Mouse (Mus musculus): Measurements from ENCODE around the gene Yipf2. TPM values are rescaled to one million over a fixed set of nuclear protein-coding genes. Genes with fewer than 3 reads are reported as not detected.
"Not testable (repeated sequence)": the region's sequence is repeated elsewhere in the genome, so short reads cannot be mapped to it uniquely, and the experiment has no call there.

Gene Yipf2
- polyA plus RNA-seq, 1 experiment from 2014 or later = 34.7 TPM

- no peak overlapping the region for H3K4me2 ChIP-seq (ENCODE audit: low read depth, low read length)
- no peaks in the 10 kb centered on the region for H3K9me3 ChIP-seq (ENCODE audit: control insufficient read depth, low read length)
- no peak overlapping the region for H3K9ac ChIP-seq (ENCODE audit: low read depth, low read length)
- no peaks in the 10 kb centered on the region for H3K4me1 ChIP-seq (ENCODE audit: control insufficient read depth, insufficient read depth, low read length)
- no peaks in the 10 kb centered on the region for H3K27me3 ChIP-seq (replicated peaks; ENCODE audit: control insufficient read depth, insufficient read depth, low read length)
- peak; percentile 75 for ATAC-seq
- no peak overlapping the region for H3K27ac ChIP-seq (ENCODE audit: low read length)
- no peaks in the 10 kb centered on the region for H3K36me3 ChIP-seq (ENCODE audit: control insufficient read depth, insufficient read depth, low read length)
- no peak overlapping the region for H3K4me3 ChIP-seq (ENCODE audit: low read length)
- WGBS = 51% methylated on average over 10 of the region's 10 CpGs
These were observed 9.2 kb upstream of the Yipf2 start for GRCm38 (mm10) chr9:21601722-21602399.

- no peaks in the 10 kb centered on the region for H3K36me3 ChIP-seq (ENCODE audit: control insufficient read depth, insufficient read depth, low read length)
- 82% methylated on average over 2 of the region's 2 CpGs for WGBS
- H3K4me1 ChIP-seq (ENCODE audit: control insufficient read depth, insufficient read depth, low read length) = no peaks in the 10 kb centered on the region
- H3K9ac ChIP-seq (ENCODE audit: low read depth, low read length) = no peak overlapping the region
- H3K27me3 ChIP-seq (replicated peaks; ENCODE audit: control insufficient read depth, insufficient read depth, low read length) = no peaks in the 10 kb centered on the region
- H3K4me2 ChIP-seq (ENCODE audit: low read depth, low read length) = no peak overlapping the region
- no peaks in the 10 kb centered on the region for H3K9me3 ChIP-seq (ENCODE audit: control insufficient read depth, low read length)
- no peak overlapping the region for H3K27ac ChIP-seq (ENCODE audit: low read length)
- ATAC-seq = peak; percentile 39; the same call in 1 of the 2 replicates
- no peak overlapping the region for H3K4me3 ChIP-seq (ENCODE audit: low read length)
These were observed 8.4 kb upstream of the Yipf2 start for GRCm38 (mm10) chr9:21601073-21601472.

- 69% methylated on average over 3 of the region's 3 CpGs for WGBS
- no peak overlapping the region for H3K27ac ChIP-seq (ENCODE audit: low read length)
- ATAC-seq = no peak
These were observed 7.6 kb upstream of the Yipf2 start for GRCm38 (mm10) chr9:21600186-21600585.

GRCm38 (mm10) chr9:21598198-21598597 is 5.6 kb upstream of the Yipf2 start:
- 54% methylated on average over 2 of the region's 2 CpGs for WGBS
- ATAC-seq = no peak
- no peak overlapping the region for H3K4me3 ChIP-seq (ENCODE audit: low read length)
- H3K9me3 ChIP-seq (ENCODE audit: control insufficient read depth, low read length) = no peaks in the 10 kb centered on the region
- no peaks in the 10 kb centered on the region for H3K27me3 ChIP-seq (replicated peaks; ENCODE audit: control insufficient read depth, insufficient read depth, low read length)
- H3K36me3 ChIP-seq (ENCODE audit: control insufficient read depth, insufficient read depth, low read length) = no peaks in the 10 kb centered on the region
- H3K9ac ChIP-seq (ENCODE audit: low read depth, low read length) = no peak overlapping the region
- H3K4me2 ChIP-seq (ENCODE audit: low read depth, low read length) = no peak overlapping the region
- H3K27ac ChIP-seq (ENCODE audit: low read length) = no peak overlapping the region
- H3K4me1 ChIP-seq (ENCODE audit: control insufficient read depth, insufficient read depth, low read length) = peaks cover 12% of the 10 kb centered on the region

More at GRCm38 (mm10) chr9:21600186-21600585, 7.6 kb upstream of the Yipf2 start:
- Histone ChIP-seq H3K9ac (ENCODE audit: low read depth, low read length) (no peak overlapping the region), H3K4me1 (ENCODE audit: control insufficient read depth, insufficient read depth, low read length) (no peaks in the 10 kb centered on the region), H3K9me3 (ENCODE audit: control insufficient read depth, low read length) (no peaks in the 10 kb centered on the region), H3K36me3 (ENCODE audit: control insufficient read depth, insufficient read depth, low read length) (no peaks in the 10 kb centered on the region), H3K4me2 (ENCODE audit: low read depth, low read length) (no peak overlapping the region), H3K27me3 (replicated peaks; ENCODE audit: control insufficient read depth, insufficient read depth, low read length) (no peaks in the 10 kb centered on the region), H3K4me3 (ENCODE audit: low read length) (no peak overlapping the region)

- H3K4me1 ChIP-seq (ENCODE audit: control insufficient read depth, insufficient read depth, low read length) = peaks cover 18% of the 10 kb centered on the region
- H3K27me3 ChIP-seq (replicated peaks; ENCODE audit: control insufficient read depth, insufficient read depth, low read length) = no peaks in the 10 kb centered on the region
- H3K27ac ChIP-seq (ENCODE audit: low read length) = no peak overlapping the region
- ATAC-seq = no peak
- H3K9ac ChIP-seq (ENCODE audit: low read depth, low read length) = no peak overlapping the region
- no peak overlapping the region for H3K4me3 ChIP-seq (ENCODE audit: low read length)
- WGBS = 73% methylated on average over 2 of the region's 2 CpGs
- no peaks in the 10 kb centered on the region for H3K9me3 ChIP-seq (ENCODE audit: control insufficient read depth, low read length)
- H3K36me3 ChIP-seq (ENCODE audit: control insufficient read depth, insufficient read depth, low read length) = no peaks in the 10 kb centered on the region; the same call in 1 of the 2 replicates
- H3K4me2 ChIP-seq (ENCODE audit: low read depth, low read length) = no peak overlapping the region
These were observed 2.2 kb upstream of the Yipf2 start for GRCm38 (mm10) chr9:21594838-21595237.

- H3K27ac ChIP-seq (ENCODE audit: low read length); H3K9me3 ChIP-seq (ENCODE audit: control insufficient read depth, low read length); ATAC-seq; H3K27me3 ChIP-seq (replicated peaks; ENCODE audit: control insufficient read depth, insufficient read depth, low read length); H3K36me3 ChIP-seq (ENCODE audit: control insufficient read depth, insufficient read depth, low read length): not testable (repeated sequence)
- Histone ChIP-seq H3K4me1 (ENCODE audit: control insufficient read depth, insufficient read depth, low read length) (peaks cover 18% of the 10 kb centered on the region), H3K4me2 (ENCODE audit: low read depth, low read length) (peak overlapping the region; percentile 82; the same call in 1 of the 2 replicates), H3K9ac (ENCODE audit: low read depth, low read length) (peak overlapping the region; percentile 96), H3K4me3 (ENCODE audit: low read length) (peak overlapping the region; percentile 100)
- WGBS = 89% methylated on average over 8 of the region's 8 CpGs
These were observed 1.7 kb upstream of the Yipf2 start for GRCm38 (mm10) chr9:21594350-21594749.

- peak; percentile 75 for ATAC-seq
- 1% methylated on average over 69 of the region's 69 CpGs for WGBS
These were observed 594 bp upstream of the Yipf2 start for GRCm38 (mm10) chr9:21593122-21593721.

GRCm38 (mm10) chr9:21591831-21592702 is 561 bp downstream of the Yipf2 start:
- peak overlapping the region; percentile 100 for H3K4me3 ChIP-seq (ENCODE audit: low read length)
- H3K4me2 ChIP-seq (ENCODE audit: low read depth, low read length) = peak overlapping the region; percentile 82
- no peaks in the 10 kb centered on the region for H3K9me3 ChIP-seq (ENCODE audit: control insufficient read depth, low read length)
- H3K36me3 ChIP-seq (ENCODE audit: control insufficient read depth, insufficient read depth, low read length) = peaks cover 4% of the 10 kb centered on the region; the same call in 1 of the 2 replicates
- 17% methylated on average over 17 of the region's 17 CpGs for WGBS
- peak overlapping the region; percentile 96 for H3K9ac ChIP-seq (ENCODE audit: low read depth, low read length)
- H3K27ac ChIP-seq (ENCODE audit: low read length) = peak overlapping the region; percentile 62
- peak; percentile 78 for ATAC-seq
- H3K4me1 ChIP-seq (ENCODE audit: control insufficient read depth, insufficient read depth, low read length) = peaks cover 18% of the 10 kb centered on the region
- no peaks in the 10 kb centered on the region for H3K27me3 ChIP-seq (replicated peaks; ENCODE audit: control insufficient read depth, insufficient read depth, low read length)

More at GRCm38 (mm10) chr9:21593122-21593721, 594 bp upstream of the Yipf2 start:
- Histone ChIP-seq H3K4me3 (ENCODE audit: low read length) (peak overlapping the region; percentile 100), H3K9me3 (ENCODE audit: control insufficient read depth, low read length) (no peaks in the 10 kb centered on the region), H3K27me3 (replicated peaks; ENCODE audit: control insufficient read depth, insufficient read depth, low read length) (no peaks in the 10 kb centered on the region), H3K4me1 (ENCODE audit: control insufficient read depth, insufficient read depth, low read length) (peaks cover 18% of the 10 kb centered on the region), H3K4me2 (ENCODE audit: low read depth, low read length) (peak overlapping the region; percentile 82), H3K36me3 (ENCODE audit: control insufficient read depth, insufficient read depth, low read length) (no peaks in the 10 kb centered on the region; the same call in 1 of the 2 replicates), H3K27ac (ENCODE audit: low read length) (peak overlapping the region; percentile 83), H3K9ac (ENCODE audit: low read depth, low read length) (peak overlapping the region; percentile 96)

Measured in intestine, embryonic 16.5 days (tissue).